Mouse (Mus musculus): Measurements from ENCODE around the gene Jmjd7. TPM values are rescaled to one million over a fixed set of nuclear protein-coding genes. Genes with fewer than 3 reads are reported as not detected.

Gene Jmjd7
- polyA plus RNA-seq (2014; fragmentation: Illumina TruSeq; extraction: RNeasy Lipid Tissue Mini Kit (QIAGEN cat#74804); ENCODE audit: insufficient read depth, low read depth, low replicate concordance): 6.3 TPM

GRCm38 (mm10) chr2:120026984-120027949 lies at the start of gene Jmjd7, which contains the start of gene Gm28042:
TSS of gene Jmjd7 (plus strand) at chr2:120027483.
TSS of gene Gm28042 (plus strand) at chr2:120027493.

GRCm38 (mm10) chr2:120032726-120033467 lies 5.6 kb downstream of the Jmjd7 start, which contains the start of gene Pla2g4b:
TSS of gene Pla2g4b (plus strand) at chr2:120033417.

Other genes with a start within 250 kb of the Jmjd7 start
- 3.6 TPM for gene Rpap1, start 239.9 kb upstream of the Jmjd7 start, polyA plus RNA-seq (2014; fragmentation: Illumina TruSeq; extraction: RNeasy Lipid Tissue Mini Kit (QIAGEN cat#74804); ENCODE audit: insufficient read depth, low read depth, low replicate concordance)
- 6.3 TPM for gene Tyro3, start 229.8 kb upstream of the Jmjd7 start, polyA plus RNA-seq (2014; fragmentation: Illumina TruSeq; extraction: RNeasy Lipid Tissue Mini Kit (QIAGEN cat#74804); ENCODE audit: insufficient read depth, low read depth, low replicate concordance)
- 3.7 TPM for gene Mga, start 130.3 kb upstream of the Jmjd7 start, polyA plus RNA-seq (2014; fragmentation: Illumina TruSeq; extraction: RNeasy Lipid Tissue Mini Kit (QIAGEN cat#74804); ENCODE audit: insufficient read depth, low read depth, low replicate concordance)
- gene Mapkbp1, start 54.8 kb upstream of the Jmjd7 start, polyA plus RNA-seq (2014; fragmentation: Illumina TruSeq; extraction: RNeasy Lipid Tissue Mini Kit (QIAGEN cat#74804); ENCODE audit: insufficient read depth, low read depth, low replicate concordance): 4.3 TPM
- gene Gm28042, start within 50 bp of the Jmjd7 start, polyA plus RNA-seq (2014; fragmentation: Illumina TruSeq; extraction: RNeasy Lipid Tissue Mini Kit (QIAGEN cat#74804); ENCODE audit: insufficient read depth, low read depth, low replicate concordance): 0.90 TPM
- 0.72 TPM for gene Pla2g4b, start 5.9 kb downstream of the Jmjd7 start, polyA plus RNA-seq (2014; fragmentation: Illumina TruSeq; extraction: RNeasy Lipid Tissue Mini Kit (QIAGEN cat#74804); ENCODE audit: insufficient read depth, low read depth, low replicate concordance)
- 163 TPM for gene Ehd4, start 127.1 kb downstream of the Jmjd7 start, polyA plus RNA-seq (2014; fragmentation: Illumina TruSeq; extraction: RNeasy Lipid Tissue Mini Kit (QIAGEN cat#74804); ENCODE audit: insufficient read depth, low read depth, low replicate concordance)
- not detected for gene Pla2g4e, start 217.9 kb downstream of the Jmjd7 start, polyA plus RNA-seq (2014; fragmentation: Illumina TruSeq; extraction: RNeasy Lipid Tissue Mini Kit (QIAGEN cat#74804); ENCODE audit: insufficient read depth, low read depth, low replicate concordance)

Measured in lung, adult 10 weeks (tissue).